In genomic region chr8:20378786-20379649, GRCm38 (mm10) we compare ENCODE assay signal across 9 mouse cellular contexts. TPM values are rescaled to one million over a fixed set of nuclear protein-coding genes. Genes with fewer than 3 reads are reported as not detected.
DNase-seq lines count a peak whose midpoint lies in the region; ATAC-seq and TF ChIP-seq lines count a peak whose summit lies in the region.
"Not testable (repeated sequence)": the region's sequence is repeated elsewhere in the genome, so short reads cannot be mapped to it uniquely, and the experiment has no call there.
"Had no signal": no experiment of that assay in that cellular context is flagged by ENCODE, and none has a peak within 500 bp of the region (broad histone marks: within the 10 kb centered on the region; RNA-seq: fewer than 3 reads in every experiment).

No protein-coding gene starts in this region.

- WGBS in hindbrain, embryonic 12.5 days = 89% methylated on average over 4 of the region's 8 CpGs
- WGBS in liver, embryonic 16.5 days (ENCODE audit: insufficient replicate concordance) = 50% methylated on average over 3 of the region's 8 CpGs
- 91% methylated on average over 4 of the region's 8 CpGs for WGBS in midbrain, postnatal 0 days

- H3K4me3 ChIP-seq in hindbrain, embryonic 12.5 days; liver, embryonic 16.5 days (ENCODE audit: low read depth, low read length); midbrain, postnatal 0 days (ENCODE audit: low read depth, low read length): not testable (repeated sequence)

- peak; percentile 42; the same call in 1 of the 2 replicates for ATAC-seq in common myeloid progenitor, adult 5-6 weeks (replicated peaks; ENCODE audit: low read depth, poor library complexity, severe bottlenecking)
- ATAC-seq in hindbrain, embryonic 12.5 days (ENCODE audit: low FRiP score) = peak; percentile 93
- peak; percentile 37; the same call in 1 of the 2 replicates for ATAC-seq in liver, embryonic 16.5 days (ENCODE audit: low read depth)
- peak; percentile 82 for ATAC-seq in midbrain, postnatal 0 days (ENCODE audit: low FRiP score)

- DNase-seq in B cell, adult 2 months = peak; percentile 14 to 23
- DNase-seq in gastrocnemius, postnatal 14 days = peak; percentile 26
- peak; percentile 24 to 30 for DNase-seq in kidney, postnatal 4 days
- DNase-seq in midbrain, postnatal 0 days (ENCODE audit: low spot score) = not testable (repeated sequence)
- peak; percentile 71 for DNase-seq in testis, postnatal 10 days (ENCODE audit: low spot score)

- H3K9me3 ChIP-seq in hindbrain, embryonic 12.5 days (replicated peaks); liver, embryonic 16.5 days (replicated peaks; ENCODE audit: control insufficient read depth, low read length); midbrain, postnatal 0 days (ENCODE audit: low read length): not testable (repeated sequence)

- TF ChIP-seq CTCF in midbrain, postnatal 0 days (IDR thresholded peaks at IDR 0.05) = not testable (repeated sequence)

- not testable (repeated sequence) for H3K27me3 ChIP-seq in hindbrain, embryonic 12.5 days; liver, embryonic 16.5 days (ENCODE audit: control insufficient read depth, insufficient read depth, low read depth, low read length); midbrain, postnatal 0 days (ENCODE audit: insufficient read depth, low read length)

- H3K4me2 ChIP-seq in hindbrain, embryonic 12.5 days (replicated peaks); liver, embryonic 16.5 days (ENCODE audit: low read depth, low read length); midbrain, postnatal 0 days (ENCODE audit: low read depth, low read length, poor library complexity, severe bottlenecking): not testable (repeated sequence)

- not testable (repeated sequence) for H3K9ac ChIP-seq in hindbrain, embryonic 12.5 days; liver, embryonic 16.5 days (ENCODE audit: low read depth, low read length); midbrain, postnatal 0 days (replicated peaks; ENCODE audit: low read length, poor library complexity, severe bottlenecking)

- H3K4me1 ChIP-seq in hindbrain, embryonic 12.5 days; liver, embryonic 16.5 days (ENCODE audit: control insufficient read depth, low read depth, low read length); midbrain, postnatal 0 days (ENCODE audit: insufficient read depth, low read length): not testable (repeated sequence)

- H3K36me3 ChIP-seq in hindbrain, embryonic 12.5 days; liver, embryonic 16.5 days (ENCODE audit: control insufficient read depth, insufficient read depth); midbrain, postnatal 0 days (ENCODE audit: insufficient read depth, low read length): not testable (repeated sequence)

- intact Hi-C loops in gastrocnemius, postnatal 14 days (cut with DNase I; ENCODE audit: low total_unique reads) = not testable (repeated sequence)

- H3K27ac ChIP-seq in hindbrain, embryonic 12.5 days; liver, embryonic 16.5 days (ENCODE audit: low read length); midbrain, postnatal 0 days (ENCODE audit: low read depth, low read length): not testable (repeated sequence)

RNA-seq across cellular contexts. Expression of gene Gm15319, which starts 16.0 kb away (rescaled TPM):
- not detected in 2 replicates for total RNA-seq in common myeloid progenitor, adult 5-6 weeks (2017)
- under 1 TPM in 1 of 2 experiments, not detected in 1; 0.16 TPM for total RNA-seq in gastrocnemius, postnatal 14 days (2021)
- polyA plus RNA-seq in hindbrain, embryonic 12.5 days (2016; fragmentation: Nextera tagmentation; extraction: Ambion mirVana) = not detected in 2 replicates
- not detected in 2 replicates for polyA plus RNA-seq in liver, embryonic 16.5 days (2015; fragmentation: Nextera tagmentation; extraction: Ambion mirVana)
- total RNA-seq in midbrain, postnatal 0 days (2014; rRNA removed) = 0.77 and 1.7 TPM in 2 replicates
- polyA plus RNA-seq in midbrain, postnatal 0 days (2015; fragmentation: Nextera tagmentation; extraction: Ambion mirVana) = 0.26 TPM in 1 of 2 replicates, not detected in the other
- polyA plus RNA-seq: limb, embryonic 10.5 days had no signal

Comparison
In these comparisons a context has a peak if more than half of its experiments do, and no peak if none do; other contexts are left out.
1. ATAC-seq: peak in every context shown above with its lines; median percentile 93 in hindbrain, embryonic 12.5 days; 82 in midbrain, postnatal 0 days; 42 in common myeloid progenitor, adult 5-6 weeks; 37 in liver, embryonic 16.5 days.